Mouse (Mus musculus) cerebellum, adult 2 months (tissue): ENCODE results near the gene Cnot6l.

Experiments used
- CTCF ChIP-seq: fragments of 200-500 bp; IDR thresholded peaks from 2 replicates; pipeline ENCODE4 v1.5.1; 2011; ENCODE audit warnings: low read depth, mild to moderate bottlenecking, control low read depth, low read length, moderate library complexity, borderline replicate concordance; ENCODE audit not compliant: insufficient read depth
- POLR2A ChIP-seq: fragments of 200-500 bp; IDR thresholded peaks from 2 replicates; pipeline ENCODE4 v1.6.1; 2011; ENCODE audit warnings: low read length, control low read depth, borderline replicate concordance; ENCODE audit not compliant: insufficient read depth

DNA sequence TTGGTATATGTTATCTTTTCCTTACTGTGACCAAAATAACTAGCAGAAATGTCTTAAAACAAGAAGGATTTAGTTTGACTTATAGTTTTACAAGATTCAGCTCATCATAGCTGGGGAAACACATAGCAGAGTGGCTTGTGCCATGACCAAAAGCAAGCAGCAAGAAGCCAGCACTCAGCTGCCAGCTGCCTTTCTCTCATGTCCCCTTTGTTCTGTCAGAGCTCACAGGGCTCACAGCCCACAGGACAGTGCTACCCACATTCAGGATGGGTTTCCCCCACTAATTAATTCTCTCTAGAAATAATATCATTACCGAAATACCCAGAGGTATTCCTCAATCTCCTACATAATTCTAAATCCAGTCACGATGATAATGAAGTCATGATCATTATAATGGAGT, 43.6 kb upstream of the Cnot6l start:
- TF ChIP-seq CTCF, result no peak
- no peak for TF ChIP-seq POLR2A
